Mouse (Mus musculus) liver, embryonic 14.5 days (tissue): ENCODE results near the gene Trim10.

ENCODE experiments used
- CTCF ChIP-seq: IDR thresholded peaks from 2 replicates; pipeline ENCODE4 v1.5.1; 2016; ENCODE audit warnings: antibody characterized with exemption, low read depth, control low read depth
- EP300 ChIP-seq: IDR thresholded peaks from 2 replicates; pipeline ENCODE4 v1.6.1; 2016; ENCODE audit warnings: antibody characterized with exemption, low read depth

DNA sequence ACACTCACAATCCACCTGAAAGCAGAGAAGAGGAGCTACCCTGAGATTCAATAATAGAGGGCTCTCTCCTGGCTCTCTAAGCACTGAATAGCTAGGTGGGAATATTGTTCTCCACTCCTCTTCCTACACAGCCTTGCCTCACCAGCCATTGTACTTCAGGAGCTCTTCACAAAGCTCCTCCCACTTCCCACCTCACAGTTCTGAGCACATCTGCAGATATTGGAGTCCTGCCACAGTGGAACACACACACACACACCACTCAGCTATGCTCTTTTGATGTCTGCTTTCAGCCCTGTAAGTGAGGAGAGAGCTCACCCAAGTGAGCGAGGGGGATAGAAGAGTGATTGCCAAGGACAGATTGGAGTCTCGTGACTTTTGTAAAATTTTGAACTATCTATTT, 14.0 kb downstream of the Trim10 start:
- no peak for TF ChIP-seq CTCF
- TF ChIP-seq EP300 = no peak
